14 mouse cellular contexts compared by ENCODE assay signal in genomic region chr3:124932655-124933054, GRCm38 (mm10).
"Had no signal": no experiment of that assay in that cellular context is flagged by ENCODE, and none has a peak within 500 bp of the region (broad histone marks: within the 10 kb centered on the region; RNA-seq: fewer than 3 reads in every experiment).

No protein-coding gene starts in this region.

- H3K27me3 ChIP-seq: embryonic facial prominence, embryonic 12.5 days; embryonic facial prominence, embryonic 13.5 days; embryonic facial prominence, embryonic 15.5 days; forebrain, embryonic 12.5 days; forebrain, embryonic 13.5 days; forebrain, embryonic 15.5 days had no signal

- H3K4me3 ChIP-seq: embryonic facial prominence, embryonic 10.5 days; embryonic facial prominence, embryonic 12.5 days; embryonic facial prominence, embryonic 13.5 days; embryonic facial prominence, embryonic 15.5 days; erythroblast, embryonic 14.5 days; forebrain, embryonic 10.5 days; forebrain, embryonic 12.5 days; forebrain, embryonic 13.5 days; forebrain, embryonic 15.5 days; gastrocnemius, adult 2 months; heart, adult 2 months had no signal

- H3K4me2 ChIP-seq: embryonic facial prominence, embryonic 12.5 days; embryonic facial prominence, embryonic 13.5 days; embryonic facial prominence, embryonic 15.5 days; forebrain, embryonic 12.5 days; forebrain, embryonic 13.5 days; forebrain, embryonic 15.5 days had no signal

- H3K27ac ChIP-seq: embryonic facial prominence, embryonic 10.5 days; embryonic facial prominence, embryonic 12.5 days; embryonic facial prominence, embryonic 13.5 days; embryonic facial prominence, embryonic 15.5 days; forebrain, embryonic 10.5 days; forebrain, embryonic 12.5 days; forebrain, embryonic 13.5 days; forebrain, embryonic 15.5 days; gastrocnemius, adult 2 months; heart, adult 2 months had no signal

- H3K36me3 ChIP-seq: embryonic facial prominence, embryonic 10.5 days; embryonic facial prominence, embryonic 12.5 days; embryonic facial prominence, embryonic 13.5 days; embryonic facial prominence, embryonic 15.5 days; forebrain, embryonic 10.5 days; forebrain, embryonic 12.5 days; forebrain, embryonic 15.5 days had no signal

- H3K9me3 ChIP-seq: embryonic facial prominence, embryonic 10.5 days; embryonic facial prominence, embryonic 12.5 days; embryonic facial prominence, embryonic 13.5 days; embryonic facial prominence, embryonic 15.5 days; forebrain, embryonic 10.5 days; forebrain, embryonic 12.5 days; forebrain, embryonic 13.5 days; forebrain, embryonic 15.5 days had no signal

- H3K4me1 ChIP-seq: embryonic facial prominence, embryonic 10.5 days; embryonic facial prominence, embryonic 12.5 days; embryonic facial prominence, embryonic 13.5 days; embryonic facial prominence, embryonic 15.5 days; forebrain, embryonic 13.5 days had no signal

- H3K9ac ChIP-seq: embryonic facial prominence, embryonic 12.5 days; embryonic facial prominence, embryonic 13.5 days; embryonic facial prominence, embryonic 15.5 days; forebrain, embryonic 12.5 days; forebrain, embryonic 13.5 days; forebrain, embryonic 15.5 days; forebrain, postnatal 0 days had no signal

- ATAC-seq: forebrain, embryonic 13.5 days; forebrain, embryonic 14.5 days; forebrain, embryonic 15.5 days; forebrain, embryonic 16.5 days; forebrain, postnatal 0 days had no signal
